Mouse (Mus musculus) left cerebral cortex, adult 11 months (tissue): ENCODE measurements around the gene Hoxc13.

Experiments used
- DNase-seq: peaks from one replicate; pipeline ENCODE4 v3.0.0; 2022; ENCODE audit warnings: low spot score

Hoxc13 gene

DNA sequence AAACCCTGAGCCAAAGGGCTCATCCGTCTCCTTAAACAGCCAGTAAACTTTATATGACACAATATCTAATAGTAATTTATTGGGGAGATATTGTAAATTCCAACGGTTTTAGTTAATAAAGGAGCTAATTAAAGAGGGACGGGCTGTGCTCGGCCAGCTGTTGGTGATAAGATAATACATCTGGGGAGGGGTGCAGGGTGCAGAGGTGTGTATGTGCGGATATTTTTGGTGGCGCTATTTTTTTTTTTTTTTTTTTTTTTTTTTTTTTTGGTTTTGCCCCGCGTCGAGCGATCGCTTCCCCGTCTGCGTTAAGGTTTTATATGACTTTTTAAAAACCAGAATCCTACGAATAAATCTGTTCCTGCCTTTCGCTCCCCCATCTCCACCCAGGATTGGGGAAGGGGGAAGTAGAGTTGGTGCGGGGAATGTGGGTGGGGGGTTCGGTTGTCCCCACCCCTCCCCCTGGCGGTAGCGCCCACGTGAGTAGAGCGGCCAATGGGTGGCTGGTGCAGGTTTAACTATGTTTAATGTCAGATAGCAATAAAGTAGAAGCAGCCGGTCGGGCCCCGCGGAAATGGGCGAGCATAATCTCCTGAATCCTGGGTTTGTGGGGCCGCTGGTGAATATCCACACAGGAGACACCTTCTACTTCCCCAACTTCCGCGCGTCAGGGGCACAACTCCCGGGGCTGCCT, 15.5 kb downstream of the Hoxc13 start, which contains the start of gene Hoxc12:
Hoxc12 (plus strand) TSS at position 479 of the 694 bp plus-strand sequence.
- no peak for DNase-seq

DNA sequence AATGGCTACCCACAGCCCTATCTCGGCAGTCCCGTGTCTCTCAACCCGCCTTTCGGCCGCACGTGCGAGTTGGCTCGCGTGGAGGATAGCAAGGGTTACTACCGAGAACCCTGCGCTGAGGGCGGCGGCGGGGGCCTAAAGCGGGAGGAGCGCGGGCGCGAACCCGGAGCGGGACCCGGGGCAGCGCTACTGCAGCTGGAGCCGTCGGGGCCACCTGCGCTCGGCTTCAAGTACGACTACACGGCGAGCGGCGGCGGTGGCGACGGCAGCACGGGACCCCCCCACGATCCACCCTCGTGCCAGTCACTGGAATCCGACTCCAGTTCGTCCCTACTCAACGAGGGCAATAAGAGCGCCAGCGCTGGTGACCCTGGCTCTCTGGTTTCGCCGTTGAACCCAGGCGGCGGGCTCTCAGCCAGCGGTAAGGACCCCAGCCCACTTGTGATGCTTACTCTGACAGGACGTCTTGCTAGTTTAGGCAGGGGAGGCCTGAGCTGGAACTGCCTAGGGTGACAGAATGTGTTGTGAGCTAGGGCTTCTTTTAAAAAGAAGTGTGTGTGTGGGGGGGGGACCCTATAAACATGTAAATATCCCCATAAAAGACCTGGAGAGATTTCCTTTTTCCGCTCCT, 16.2 kb downstream of the Hoxc13 start:
- DNase-seq = no peak

DNA sequence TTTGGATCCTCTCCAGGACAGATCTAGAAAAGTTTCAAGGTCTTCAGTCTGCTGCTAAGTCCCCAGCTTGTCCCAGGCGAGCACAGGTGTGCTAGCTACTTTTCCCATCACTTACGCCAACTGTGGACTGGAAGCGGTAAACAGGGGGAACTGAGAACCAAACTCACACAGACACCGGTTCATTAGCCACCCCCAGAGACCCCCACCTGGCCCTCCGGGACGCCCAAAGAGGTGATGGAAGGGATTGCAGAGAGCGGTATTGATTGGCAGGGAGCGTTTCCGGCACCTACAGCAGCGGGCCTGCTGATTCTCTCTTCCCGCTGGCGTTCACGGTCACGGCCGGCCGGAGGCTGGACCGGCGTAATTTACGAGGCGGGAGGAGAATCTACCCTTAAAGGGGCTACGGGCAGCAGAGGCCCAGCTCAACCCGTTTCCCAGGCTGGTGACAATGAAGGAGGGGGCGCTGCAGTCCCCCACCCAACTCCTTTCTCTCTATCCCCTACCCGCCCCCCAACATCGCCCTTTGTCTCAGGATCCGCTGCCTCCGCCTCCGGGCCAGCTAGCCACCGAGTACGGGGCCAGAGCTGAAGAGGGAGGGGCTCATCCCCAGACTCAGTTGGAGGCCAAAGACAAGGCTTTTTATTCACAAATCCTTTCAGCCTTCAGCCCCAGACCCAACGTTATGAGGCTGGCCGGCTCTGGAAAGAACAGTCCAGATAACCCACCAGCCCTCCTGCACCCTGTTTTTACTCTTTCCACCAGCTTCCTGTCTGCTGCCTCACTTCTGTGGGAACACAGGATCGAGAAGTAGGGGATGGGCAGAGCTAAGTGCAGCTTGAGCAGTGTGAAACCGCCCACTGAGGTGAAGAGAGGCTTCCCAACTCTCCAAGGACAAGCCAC, 18.6 kb downstream of the Hoxc13 start:
- DNase-seq = no peak

DNA sequence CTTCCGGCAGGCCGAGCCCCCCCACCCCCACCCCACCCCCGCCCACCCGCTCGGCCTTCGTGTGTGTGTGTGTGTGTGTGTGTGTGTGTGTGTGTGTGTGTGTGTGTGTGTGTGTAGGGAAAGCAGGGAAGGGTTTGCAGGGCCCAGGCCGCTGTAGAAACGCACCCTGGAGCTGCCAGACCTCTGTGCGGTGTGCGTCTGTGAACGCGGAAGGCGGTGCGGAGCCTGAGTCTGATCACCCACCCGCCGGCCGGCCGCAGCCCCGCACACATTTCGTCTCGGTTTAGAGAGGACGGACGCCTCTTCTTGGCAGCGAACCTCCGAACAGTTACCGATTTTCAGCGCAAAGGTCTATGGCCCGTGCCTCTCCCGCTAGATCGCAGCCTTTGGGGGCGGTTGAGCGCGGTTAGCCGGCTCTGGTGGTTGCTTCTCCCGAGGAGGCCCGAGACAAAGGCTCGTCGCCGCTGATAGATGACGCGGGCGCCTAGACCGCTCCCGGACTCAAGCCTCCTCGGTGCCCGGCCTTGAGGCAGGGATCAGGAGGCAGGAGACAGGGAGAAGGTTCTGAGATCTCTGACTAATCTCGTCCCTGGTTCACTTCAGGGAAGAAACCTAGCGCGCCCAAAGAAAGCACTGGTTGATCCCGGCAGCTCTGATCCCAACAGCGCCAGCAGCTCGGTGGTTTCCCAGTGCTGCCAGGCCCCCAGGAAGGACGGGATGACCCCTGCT, 22.0 kb downstream of the Hoxc13 start:
- DNase-seq = no peak

DNA sequence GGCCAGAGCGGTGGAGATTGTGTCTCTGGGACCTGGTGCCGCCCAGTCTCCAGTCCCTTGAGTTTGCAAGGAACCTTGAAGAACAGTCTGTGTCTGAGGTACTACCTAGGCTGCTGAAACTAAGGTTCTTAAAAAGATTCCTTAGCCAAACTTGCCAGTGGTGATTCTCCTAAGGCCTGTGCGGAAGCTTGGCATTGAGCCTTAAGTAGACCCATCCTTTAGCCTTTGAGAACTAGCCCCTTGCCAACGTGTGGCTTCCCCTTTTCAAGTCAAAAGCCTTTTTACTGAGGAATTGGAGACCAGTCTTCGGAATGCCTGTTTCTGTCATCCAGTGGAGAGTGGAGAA, 22.5 kb downstream of the Hoxc13 start:
- no peak for DNase-seq

DNA sequence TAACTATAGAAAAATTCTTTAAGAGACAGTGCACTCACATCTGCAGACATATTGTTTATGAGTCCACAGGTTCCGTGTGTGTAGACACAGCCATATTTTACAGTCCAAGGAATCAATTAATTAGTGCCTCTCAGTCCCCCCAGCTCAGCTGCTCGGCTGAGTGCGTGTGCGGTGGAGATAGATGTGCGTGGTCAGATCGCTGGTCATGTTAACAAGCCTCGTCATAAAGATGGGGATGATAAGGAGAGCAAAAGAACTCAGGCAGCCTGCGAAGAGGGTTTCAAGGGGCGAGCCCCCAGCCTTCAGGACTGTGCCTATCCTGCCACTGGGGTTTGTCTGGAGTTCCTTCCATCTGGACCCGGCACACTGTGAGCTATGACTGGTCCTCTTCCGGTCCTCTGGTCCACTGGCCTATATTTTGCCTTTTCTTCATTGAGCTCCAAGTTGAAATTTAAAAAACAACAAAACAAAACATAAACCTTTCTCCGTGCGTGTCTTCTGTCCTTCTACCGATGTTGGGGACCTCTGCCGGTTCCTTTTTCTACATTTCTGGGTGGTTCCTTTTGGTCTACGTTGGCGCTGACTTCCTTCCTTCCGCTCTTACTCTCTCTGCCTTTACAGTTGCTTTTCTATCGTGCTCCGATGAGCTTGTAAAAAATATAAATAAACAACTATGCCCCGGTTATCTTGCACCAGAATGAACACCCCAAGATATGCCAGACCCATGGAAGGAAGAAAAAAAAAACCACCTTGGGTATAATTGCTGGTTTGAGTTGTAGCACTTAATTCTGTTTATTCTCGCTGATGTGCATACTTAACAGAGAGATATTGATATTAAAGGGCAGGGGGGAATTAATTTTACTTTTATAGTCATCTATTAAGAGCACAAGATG, 24.5 kb downstream of the Hoxc13 start:
- DNase-seq = no peak

DNA sequence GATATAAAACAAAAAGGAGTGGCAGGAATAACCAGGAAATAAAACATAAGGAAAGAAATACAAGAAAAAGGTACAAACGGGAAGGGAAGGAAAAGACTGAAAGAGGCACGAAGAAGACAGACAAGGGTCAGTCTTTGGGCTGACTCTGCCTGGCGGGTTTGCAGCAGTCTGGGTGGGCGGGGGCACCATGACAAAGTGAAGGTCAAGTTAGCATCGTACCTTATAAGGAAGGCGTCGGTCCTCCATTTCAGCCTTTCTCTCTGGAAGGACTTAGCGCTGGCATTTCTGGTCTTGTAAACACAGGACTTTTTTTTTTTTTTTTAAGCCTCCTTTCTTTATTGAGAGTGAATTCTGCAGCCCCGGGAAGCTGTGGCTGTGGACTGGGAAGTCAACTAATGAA, 26.4 kb downstream of the Hoxc13 start:
- no peak for DNase-seq

DNA sequence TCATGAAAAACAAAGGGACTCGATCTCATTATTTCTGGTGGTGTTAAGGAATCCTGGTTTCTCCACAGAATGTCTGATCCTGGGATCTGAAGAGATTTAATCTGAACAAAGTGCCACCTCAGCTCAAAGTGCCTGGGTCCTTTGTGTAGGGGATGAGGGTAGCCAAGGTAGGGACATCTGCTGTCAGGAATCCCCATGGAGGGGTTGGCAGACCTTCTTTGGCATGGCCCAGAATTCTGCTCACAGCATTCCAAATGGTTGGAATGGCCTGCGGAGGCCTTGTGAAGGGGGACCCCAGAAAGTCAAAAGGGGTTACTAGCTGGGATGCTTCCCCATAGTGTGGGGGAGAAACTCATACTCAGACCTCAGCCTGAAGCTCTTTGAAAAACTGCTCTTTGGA, 27.9 kb downstream of the Hoxc13 start:
- no peak for DNase-seq

GRCm38 (mm10) chr15:102949696-102950095, 28.8 kb downstream of the Hoxc13 start:
- DNase-seq = no peak

GRCm38 (mm10) chr15:102950877-102951276, 30.0 kb downstream of the Hoxc13 start:
- DNase-seq = no peak

- no peak for DNase-seq
Measured at GRCm38 (mm10) chr15:102953561-102953960, 32.7 kb downstream of the Hoxc13 start.

DNA sequence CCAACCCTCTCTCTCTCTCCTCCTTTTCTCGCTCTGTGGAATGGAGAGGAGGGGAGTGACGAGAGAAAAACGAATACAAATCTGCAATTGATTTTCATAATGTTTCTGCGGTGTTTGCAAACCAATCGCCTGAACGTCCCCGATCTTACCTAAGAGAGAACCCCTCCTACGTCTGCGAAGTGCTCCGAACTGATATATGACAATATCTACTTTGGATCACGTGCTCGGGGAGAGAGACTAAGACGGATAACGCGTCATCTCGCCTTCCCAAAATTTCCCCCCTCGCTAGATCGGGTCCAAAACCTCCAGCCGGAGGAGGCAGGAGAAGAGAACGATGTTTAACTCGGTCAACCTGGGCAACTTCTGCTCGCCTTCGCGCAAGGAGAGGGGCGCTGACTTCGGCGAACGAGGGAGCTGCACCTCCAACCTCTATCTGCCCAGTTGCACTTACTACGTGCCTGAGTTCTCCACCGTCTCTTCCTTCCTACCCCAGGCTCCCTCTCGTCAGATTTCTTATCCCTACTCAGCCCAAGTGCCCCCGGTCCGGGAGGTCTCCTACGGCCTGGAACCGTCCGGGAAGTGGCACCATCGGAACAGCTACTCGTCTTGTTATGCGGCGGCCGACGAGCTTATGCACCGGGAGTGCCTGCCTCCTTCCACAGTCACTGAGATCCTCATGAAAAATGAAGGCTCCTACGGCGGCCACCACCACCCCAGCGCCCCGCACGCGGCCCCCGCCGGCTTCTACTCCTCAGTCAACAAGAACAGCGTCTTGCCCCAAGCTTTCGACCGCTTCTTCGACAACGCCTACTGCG, 33.5 kb downstream of the Hoxc13 start, which contains the start of gene Hoxc11:
Hoxc11 (plus strand) TSS at position 236 of the 815 bp plus-strand sequence.
- no peak for DNase-seq

GRCm38 (mm10) chr15:102955007-102955382, 34.1 kb downstream of the Hoxc13 start:
- no peak for DNase-seq

- DNase-seq = no peak
Measured at GRCm38 (mm10) chr15:102955833-102956640, 35.1 kb downstream of the Hoxc13 start.

DNA sequence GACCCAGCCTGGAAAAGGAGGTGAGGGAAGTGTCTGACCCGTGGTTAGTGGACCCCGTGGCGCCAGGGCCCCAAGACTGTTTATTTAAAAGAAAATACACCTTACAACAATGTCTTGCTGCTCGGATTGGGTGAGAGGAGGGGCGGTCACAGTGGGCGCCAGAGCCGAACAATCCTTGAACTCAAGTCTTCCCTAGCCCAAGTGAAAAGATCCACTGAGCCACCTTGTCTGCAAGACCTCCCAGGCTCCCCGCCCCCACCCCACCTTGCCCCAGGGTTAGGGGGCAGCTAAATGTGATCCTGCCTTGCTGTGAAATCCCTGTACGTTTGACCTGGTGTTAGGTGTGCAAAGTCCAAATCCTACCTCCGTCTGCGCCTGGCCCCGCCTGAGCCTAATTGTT, 36.0 kb downstream of the Hoxc13 start:
- DNase-seq = no peak

DNA sequence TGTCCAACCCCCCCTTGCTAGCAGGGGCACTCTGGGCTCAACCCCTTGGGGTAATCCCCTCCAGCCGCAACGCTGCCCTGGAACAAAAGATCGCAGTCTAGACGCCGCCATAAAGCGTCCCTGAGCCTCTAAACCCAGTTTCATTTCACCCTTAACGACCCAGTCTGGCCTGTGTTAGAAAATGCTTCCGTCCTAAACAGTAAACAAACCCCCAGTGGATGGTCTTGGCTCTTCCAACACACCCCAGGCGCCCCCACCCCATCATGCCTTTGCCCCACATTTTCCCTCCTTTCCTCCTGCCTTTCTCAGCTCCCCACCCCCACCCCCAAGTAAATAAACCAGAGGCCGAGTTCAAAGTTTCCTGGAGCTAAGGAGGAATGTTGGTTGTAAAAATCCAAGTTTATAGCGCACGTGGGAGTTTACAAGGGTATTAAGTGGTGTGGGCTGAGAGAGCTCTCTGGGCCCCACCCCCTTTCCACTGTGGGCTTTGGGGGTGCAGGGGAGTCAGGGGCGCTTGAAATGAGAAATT, 38.8 kb downstream of the Hoxc13 start:
- no peak for DNase-seq

- no peak for DNase-seq
Measured at GRCm38 (mm10) chr15:102961728-102962127, 40.8 kb downstream of the Hoxc13 start.

DNA sequence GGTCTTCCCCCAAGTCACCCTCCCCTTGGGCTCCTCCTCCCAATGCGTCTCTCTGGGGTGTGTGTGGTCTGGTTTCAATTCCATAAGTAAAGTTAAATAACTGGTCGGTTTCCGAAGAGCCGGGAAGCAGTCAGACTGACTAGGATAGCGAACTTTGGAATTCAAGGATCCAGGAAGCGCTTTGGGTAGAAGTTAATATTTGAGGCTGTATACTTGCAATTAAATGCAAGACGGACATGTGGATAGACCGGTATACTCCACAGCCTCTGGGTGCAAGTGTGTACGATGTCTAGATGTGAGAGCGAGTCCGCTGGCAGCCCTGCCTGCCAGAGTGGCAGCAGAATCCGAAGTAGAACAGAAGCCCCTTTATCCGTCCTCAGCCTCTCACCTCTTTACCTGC, 41.6 kb downstream of the Hoxc13 start:
- DNase-seq = no peak

DNA sequence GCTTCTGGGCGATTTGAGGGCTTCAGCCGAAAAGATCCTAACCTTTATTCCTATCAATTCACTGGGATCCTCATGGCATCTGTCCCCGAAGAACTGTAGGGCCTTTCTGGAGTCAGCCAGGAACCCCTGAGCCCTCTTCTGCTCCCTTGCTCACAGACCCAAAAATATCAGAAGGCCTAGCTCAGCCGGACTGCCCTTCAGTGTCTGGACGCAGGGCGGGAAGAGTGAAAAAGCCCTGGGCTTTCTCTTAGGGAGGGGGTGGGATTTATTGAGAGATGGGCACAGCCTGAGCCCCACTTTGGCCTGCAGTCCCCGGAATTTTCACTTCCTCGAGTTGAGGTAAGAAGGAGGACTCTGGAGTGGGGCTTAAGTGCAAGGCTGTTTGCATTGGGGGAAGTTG, 42.4 kb downstream of the Hoxc13 start:
- DNase-seq = no peak
